Mouse (Mus musculus) monocyte, adult 5-6 weeks (primary cell): ENCODE measurements around the gene Sult2b1. TPM values are rescaled to one million over a fixed set of nuclear protein-coding genes. Genes with fewer than 3 reads are reported as not detected.

ENCODE experiments used
- ATAC-seq: fragments of 153-309, 156-312 bp; replicated peaks from 2 replicates; pipeline ENCODE4 v1.8.0; 2017; ENCODE audit warnings: mild to moderate bottlenecking; ENCODE audit not compliant: low TSS enrichment, insufficient number of reproducible peaks, severe bottlenecking, poor library complexity, low FRiP score
- total RNA-seq: library from RNA; stranded (forward); fragments of 200-1000, 200-491, 200-594 nt; gene quantifications from 3 replicates; pipeline ENCODE4 v1.2.3, GENCODE M21; 2017

Sult2b1 gene
- total RNA-seq, 1 experiment from 2014 or later: not detected

GRCm38 (mm10) chr7:45685811-45686210 is 98.7 kb downstream of the Sult2b1 start:
- no peak for ATAC-seq

GRCm38 (mm10) chr7:45683396-45684050 is 100.9 kb downstream of the Sult2b1 start, which contains the start of gene Ntn5:
TSS of gene Ntn5 (plus strand) at chr7:45684022.
- no peak for ATAC-seq

GRCm38 (mm10) chr7:45682144-45683126 is 102.0 kb downstream of the Sult2b1 start:
- peak; percentile 79 for ATAC-seq

- ATAC-seq: no peak
These were observed 103.3 kb downstream of the Sult2b1 start for GRCm38 (mm10) chr7:45681046-45681736.

Other genes with a start within 250 kb of the Sult2b1 start
- not detected in 3 replicates for gene Hsd17b14, start 229.8 kb downstream of the Sult2b1 start, total RNA-seq
- 5.1 to 21.4 TPM (median 11.9 TPM) in 3 replicates for gene Bcat2, start 214.5 kb downstream of the Sult2b1 start, total RNA-seq
- gene Fgf21, start 169.2 kb downstream of the Sult2b1 start, total RNA-seq: not detected in 3 replicates
- gene Fut1, start 167.4 kb downstream of the Sult2b1 start, total RNA-seq: not detected in 3 replicates
- not detected in 3 replicates for gene Izumo1, start 162.9 kb downstream of the Sult2b1 start, total RNA-seq
- 0.11 to 0.48 TPM in 2 of 3 replicates, not detected in the other for gene Rasip1, start 157.2 kb downstream of the Sult2b1 start, total RNA-seq
- gene Mamstr, start 144.7 kb downstream of the Sult2b1 start, total RNA-seq: 0.19 TPM in 1 of 3 replicates, not detected in the others
- 1.4 TPM in 1 of 3 replicates, not detected in the others for gene Fut2, start 118.3 kb downstream of the Sult2b1 start, total RNA-seq
- gene Ntn5, start 100.6 kb downstream of the Sult2b1 start, total RNA-seq: not detected in 3 replicates
- gene Sec1, start 90.3 kb downstream of the Sult2b1 start, total RNA-seq: not detected in 3 replicates
- gene Car11, start 84.8 kb downstream of the Sult2b1 start, total RNA-seq: not detected in 3 replicates
- gene Dbp, start 79.6 kb downstream of the Sult2b1 start, total RNA-seq: 4.3 to 13.1 TPM (median 4.5 TPM) in 3 replicates
- gene Rpl18, start 69.2 kb downstream of the Sult2b1 start, total RNA-seq: 966 to 1,078 TPM (median 1,028 TPM) in 3 replicates
- gene Sphk2, start 66.7 kb downstream of the Sult2b1 start, total RNA-seq: 11.0 to 15.9 TPM (median 11.5 TPM) in 3 replicates
- 0.78 to 1.4 TPM in 2 of 3 replicates, not detected in the other for gene Fam83e, start 63.5 kb downstream of the Sult2b1 start, total RNA-seq
- gene Spaca4, start 58.9 kb downstream of the Sult2b1 start, total RNA-seq: not detected in 3 replicates
- gene Lmtk3, start 931 bp downstream of the Sult2b1 start, total RNA-seq: not detected in 3 replicates
- 59.2 to 78.0 TPM (median 72.7 TPM) in 3 replicates for gene Cyth2, start 29.9 kb upstream of the Sult2b1 start, total RNA-seq
- gene Kcnj14, start 40.1 kb upstream of the Sult2b1 start, total RNA-seq: 0.19 TPM in 1 of 3 replicates, not detected in the others
- 5.8 to 8.7 TPM (median 6.7 TPM) in 3 replicates for gene Grwd1, start 46.3 kb upstream of the Sult2b1 start, total RNA-seq
- 28.7 to 45.8 TPM (median 45.2 TPM) in 3 replicates for gene Kdelr1, start 88.1 kb upstream of the Sult2b1 start, total RNA-seq
- 0.10 TPM in 1 of 3 replicates, not detected in the others for gene Grin2d, start 93.7 kb upstream of the Sult2b1 start, total RNA-seq
- gene Syngr4, start 112.0 kb upstream of the Sult2b1 start, total RNA-seq: not detected in 3 replicates
- gene Tmem143, start 112.3 kb upstream of the Sult2b1 start, total RNA-seq: 4.4 to 5.6 TPM (median 4.4 TPM) in 3 replicates
- 293 to 405 TPM (median 376 TPM) in 3 replicates for gene Emp3, start 136.7 kb upstream of the Sult2b1 start, total RNA-seq
- 2.9 TPM in 2 of 3 replicates, not detected in the other for gene Ccdc114, start 139.4 kb upstream of the Sult2b1 start, total RNA-seq
- gene Abcc6, start 245.6 kb upstream of the Sult2b1 start, total RNA-seq: not detected in 3 replicates
- 14.2 to 34.6 TPM (median 17.8 TPM) in 3 replicates for gene Nomo1, start 249.0 kb upstream of the Sult2b1 start, total RNA-seq